Mouse (Mus musculus) lung, embryonic 15.5 days (tissue): ENCODE data around the gene Nudt15. TPM values are rescaled to one million over a fixed set of nuclear protein-coding genes. Genes with fewer than 3 reads are reported as not detected.

Experiments used
- ATAC-seq: fragments of 200-750 bp; cut with Nextera tagmentation; 2 replicates; pipeline ENCODE4 v1.8.0; 2017; ENCODE audit warnings: moderate number of reproducible peaks, borderline replicate concordance; ENCODE audit not compliant: low FRiP score, low TSS enrichment; ENCODE audit errors: extremely low read depth
- H3K27ac ChIP-seq: fragments of 300-500 bp; sonication (generic); 2 replicates; pipeline ENCODE4 v1.5.1; 2015; ENCODE audit warnings: moderate library complexity, mild to moderate bottlenecking, inconsistent platforms
- H3K27me3 ChIP-seq: fragments of 300-500 bp; sonication (generic); 2 replicates; pipeline ENCODE4 v1.6.1; 2015; ENCODE audit warnings: inconsistent platforms
- H3K36me3 ChIP-seq: fragments of 300-500 bp; sonication (generic); 2 replicates; pipeline ENCODE4 v1.6.1; 2015; ENCODE audit warnings: inconsistent platforms
- H3K4me1 ChIP-seq: fragments of 300-500 bp; sonication (generic); 2 replicates; pipeline ENCODE4 v1.6.1; 2015; ENCODE audit warnings: inconsistent platforms
- H3K4me2 ChIP-seq: fragments of 300-500 bp; sonication (generic); 2 replicates; pipeline ENCODE4 v1.6.1; 2015; ENCODE audit warnings: inconsistent platforms, mild to moderate bottlenecking, moderate library complexity
- H3K4me3 ChIP-seq: fragments of 300-500 bp; sonication (generic); 2 replicates; pipeline ENCODE4 v1.5.1; 2015; ENCODE audit warnings: mild to moderate bottlenecking, inconsistent platforms
- H3K9ac ChIP-seq: fragments of 300-500 bp; sonication (generic); 2 replicates; pipeline ENCODE4 v1.6.1; 2015; ENCODE audit warnings: inconsistent platforms
- H3K9me3 ChIP-seq: fragments of 300-500 bp; sonication (generic); 2 replicates; pipeline ENCODE4 v1.6.1; 2016; ENCODE audit warnings: inconsistent platforms
- WGBS: fragments of 180-500 bp; shearing (Covaris S2); methylation state at CpG from one replicate; pipeline ENCODE4 v1.1.7; 2015; 5-methylcytosine and 5-hydroxymethylcytosine counted together
- polyA plus RNA-seq: library from polyadenylated mRNA; unstranded; fragments of >200 nt; fragmentation: Nextera tagmentation; extraction: Ambion mirVana; gene quantifications from 2 replicates; pipeline ENCODE4 v1.2.1, GENCODE M21; 2015

The Nudt15 gene
- polyA plus RNA-seq, 1 experiment from 2014 or later = 6.0 TPM

DNA sequence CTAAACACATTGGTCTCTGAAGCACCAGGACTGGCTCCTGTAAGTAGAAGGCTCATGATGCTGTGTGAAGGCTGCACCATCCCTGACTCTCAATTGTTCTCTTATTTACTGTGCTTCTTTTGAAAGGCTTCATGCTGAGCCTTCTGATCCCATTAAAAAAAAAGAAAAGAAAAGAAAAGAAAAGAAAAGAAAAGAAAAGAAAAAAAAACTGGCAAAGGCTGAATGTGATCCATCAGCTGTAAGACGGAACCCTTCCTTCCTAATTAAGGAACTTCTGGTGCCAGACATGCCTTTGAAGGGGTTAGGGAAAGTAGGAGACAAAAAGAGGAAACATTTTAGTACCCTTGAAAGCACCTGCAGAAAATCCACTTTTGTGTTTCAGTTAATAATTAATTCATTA, 68.3 kb downstream of the Nudt15 start:
- no peak for ATAC-seq
- H3K4me3 ChIP-seq = no peak overlapping the region
- peaks cover 10% of the 10 kb centered on the region; the same call in 1 of the 2 replicates for H3K4me1 ChIP-seq
- no peaks in the 10 kb centered on the region for H3K9me3 ChIP-seq
- 65% methylated on average over 1 of the region's 1 CpGs for WGBS
- no peak overlapping the region for H3K9ac ChIP-seq
- no peaks in the 10 kb centered on the region for H3K36me3 ChIP-seq
- H3K27ac ChIP-seq = no peak overlapping the region
- H3K4me2 ChIP-seq = no peak overlapping the region
- no peaks in the 10 kb centered on the region for H3K27me3 ChIP-seq

GRCm38 (mm10) chr14:73478321-73478720, 69.7 kb downstream of the Nudt15 start:
- H3K27me3 ChIP-seq = no peaks in the 10 kb centered on the region

GRCm38 (mm10) chr14:73477077-73477476, 71.0 kb downstream of the Nudt15 start:
- no peaks in the 10 kb centered on the region for H3K27me3 ChIP-seq
- no peak for ATAC-seq
- H3K36me3 ChIP-seq = no peaks in the 10 kb centered on the region
- H3K9ac ChIP-seq = no peak overlapping the region
- WGBS = 81% methylated on average over 10 of the region's 10 CpGs
- no peak overlapping the region for H3K27ac ChIP-seq
- no peak overlapping the region for H3K4me3 ChIP-seq
- H3K4me2 ChIP-seq = no peak overlapping the region
- H3K4me1 ChIP-seq = peaks cover 22% of the 10 kb centered on the region
- H3K9me3 ChIP-seq = no peaks in the 10 kb centered on the region

More at GRCm38 (mm10) chr14:73478321-73478720, 69.7 kb downstream of the Nudt15 start:
- no peak for ATAC-seq
- no peak overlapping the region for H3K27ac ChIP-seq
- no peak overlapping the region for H3K4me2 ChIP-seq
- no peaks in the 10 kb centered on the region for H3K9me3 ChIP-seq
- H3K4me3 ChIP-seq = no peak overlapping the region
- H3K9ac ChIP-seq = no peak overlapping the region
- WGBS = 66% methylated on average over 3 of the region's 3 CpGs
- peaks cover 22% of the 10 kb centered on the region for H3K4me1 ChIP-seq
- H3K36me3 ChIP-seq = no peaks in the 10 kb centered on the region

DNA sequence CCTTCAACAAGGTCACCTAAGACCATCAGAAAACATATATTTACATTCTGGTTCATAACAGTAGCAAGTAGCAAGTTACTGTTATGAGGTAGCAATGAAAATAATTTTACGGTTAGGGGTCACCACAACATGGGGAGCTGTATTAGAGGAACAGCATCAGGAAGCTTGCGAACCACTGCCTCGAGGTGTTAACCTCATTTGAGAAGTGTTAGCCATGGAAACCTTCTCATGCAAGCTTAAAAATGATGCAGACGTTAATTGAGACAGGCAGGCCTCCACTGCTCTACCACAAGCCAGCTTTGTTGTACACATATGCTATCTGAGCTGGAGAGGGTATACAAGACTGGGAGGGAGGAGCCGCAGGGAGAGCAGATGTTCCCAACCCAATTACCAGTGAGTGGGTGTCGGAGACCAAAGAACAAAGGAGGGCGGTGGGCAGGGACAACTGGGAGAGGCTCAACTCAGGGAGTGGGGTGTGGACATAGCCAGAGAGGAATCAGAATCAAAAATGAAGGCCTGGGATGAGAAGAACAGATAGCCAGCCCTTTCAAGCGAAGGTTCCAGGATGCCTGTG, 71.6 kb downstream of the Nudt15 start:
- H3K36me3 ChIP-seq = no peaks in the 10 kb centered on the region
- 82% methylated on average over 8 of the region's 8 CpGs for WGBS
- H3K4me1 ChIP-seq = peaks cover 22% of the 10 kb centered on the region
- H3K9me3 ChIP-seq = no peaks in the 10 kb centered on the region
- H3K9ac ChIP-seq = no peak overlapping the region
- H3K27me3 ChIP-seq = no peaks in the 10 kb centered on the region
- H3K4me3 ChIP-seq = no peak overlapping the region
- H3K27ac ChIP-seq = no peak overlapping the region
- H3K4me2 ChIP-seq = no peak overlapping the region
- peak; percentile 63; the same call in 1 of the 2 replicates for ATAC-seq

DNA sequence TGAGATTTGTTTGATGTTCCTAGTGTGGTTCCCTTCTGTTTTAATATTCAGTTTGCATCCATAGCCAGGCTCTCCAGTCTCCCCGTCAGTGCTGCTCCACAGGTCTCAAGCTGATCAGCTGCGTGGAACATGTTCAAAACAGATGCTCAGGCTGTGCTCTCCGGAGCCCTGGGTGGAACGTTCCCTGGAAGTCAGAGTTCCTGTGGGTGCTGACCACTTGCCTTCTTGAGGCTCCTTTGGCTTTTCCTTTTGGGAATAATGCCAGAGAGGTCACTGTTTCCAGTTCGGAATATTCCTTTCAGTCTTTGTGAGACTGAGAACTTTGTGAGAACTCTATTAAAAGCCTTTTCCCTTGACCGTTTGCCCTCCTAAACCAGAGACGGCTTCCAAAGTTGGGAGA, 72.5 kb downstream of the Nudt15 start:
- H3K27ac ChIP-seq = no peak overlapping the region
- H3K27me3 ChIP-seq = no peaks in the 10 kb centered on the region
- no peak overlapping the region for H3K9ac ChIP-seq
- peaks cover 22% of the 10 kb centered on the region for H3K4me1 ChIP-seq
- no peak for ATAC-seq
- no peaks in the 10 kb centered on the region for H3K36me3 ChIP-seq
- H3K9me3 ChIP-seq = no peaks in the 10 kb centered on the region
- 67% methylated on average over 7 of the region's 7 CpGs for WGBS
- H3K4me3 ChIP-seq = no peak overlapping the region
- no peak overlapping the region for H3K4me2 ChIP-seq

- Histone ChIP-seq H3K27me3 (no peaks in the 10 kb centered on the region), H3K9me3 (no peaks in the 10 kb centered on the region), H3K9ac (no peak overlapping the region), H3K27ac (peak overlapping the region; percentile 53; the same call in 1 of the 2 replicates), H3K4me3 (no peak overlapping the region), H3K4me1 (peaks cover 22% of the 10 kb centered on the region), H3K4me2 (peak overlapping the region; percentile 38), H3K36me3 (no peaks in the 10 kb centered on the region)
- 10% methylated on average over 7 of the region's 7 CpGs for WGBS
- no peak for ATAC-seq
These were observed 73.4 kb downstream of the Nudt15 start for GRCm38 (mm10) chr14:73474636-73475093.

- peaks cover 22% of the 10 kb centered on the region for H3K4me1 ChIP-seq
- WGBS = 18% methylated on average over 3 of the region's 3 CpGs
- no peaks in the 10 kb centered on the region for H3K36me3 ChIP-seq
- H3K27ac ChIP-seq = peak overlapping the region; percentile 53; the same call in 1 of the 2 replicates
- H3K27me3 ChIP-seq = no peaks in the 10 kb centered on the region
- 0 out of 2 replicates have a peak, but pooled peaks have one; percentile 24 for ATAC-seq
- no peak overlapping the region for H3K9ac ChIP-seq
- H3K4me3 ChIP-seq = no peak overlapping the region
- H3K9me3 ChIP-seq = no peaks in the 10 kb centered on the region
- peak overlapping the region; percentile 38; the same call in 1 of the 2 replicates for H3K4me2 ChIP-seq
These were observed 74.2 kb downstream of the Nudt15 start for GRCm38 (mm10) chr14:73473670-73474460.

GRCm38 (mm10) chr14:73472205-73472604, 75.8 kb downstream of the Nudt15 start:
- ATAC-seq = no peak
- no peaks in the 10 kb centered on the region for H3K9me3 ChIP-seq
- WGBS = 59% methylated on average over 7 of the region's 7 CpGs

DNA sequence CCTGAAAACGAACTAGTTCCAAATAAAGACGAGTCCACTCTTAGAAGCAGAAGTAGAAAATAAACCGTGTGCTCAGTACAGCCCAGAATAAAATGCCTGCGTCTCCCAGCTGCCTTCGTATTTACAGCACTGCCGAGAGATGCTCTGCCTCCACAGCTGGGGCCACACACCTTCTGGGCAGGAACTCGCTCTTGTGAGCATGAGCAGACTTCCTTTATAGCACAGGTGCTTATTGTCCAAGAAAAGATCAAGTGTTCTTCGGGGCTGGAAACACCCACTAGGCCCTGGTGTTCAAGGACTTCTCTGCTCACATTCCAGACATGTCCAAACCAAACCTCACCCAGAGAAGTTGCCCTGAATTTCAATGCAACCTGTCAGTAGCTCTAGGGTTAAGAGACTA, 77.4 kb downstream of the Nudt15 start:
- Histone ChIP-seq H3K9ac (no peak overlapping the region), H3K9me3 (no peaks in the 10 kb centered on the region), H3K36me3 (no peaks in the 10 kb centered on the region), H3K4me1 (peaks cover 19% of the 10 kb centered on the region), H3K4me2 (no peak overlapping the region), H3K27me3 (no peaks in the 10 kb centered on the region), H3K4me3 (no peak overlapping the region), H3K27ac (peak overlapping the region; percentile 52; the same call in 1 of the 2 replicates)
- 56% methylated on average over 8 of the region's 8 CpGs for WGBS
- ATAC-seq = peak; percentile 76

More at GRCm38 (mm10) chr14:73472205-73472604, 75.8 kb downstream of the Nudt15 start:
- no peak overlapping the region for H3K9ac ChIP-seq
- peaks cover 22% of the 10 kb centered on the region for H3K4me1 ChIP-seq
- H3K4me2 ChIP-seq = no peak overlapping the region
- H3K27me3 ChIP-seq = no peaks in the 10 kb centered on the region
- no peak overlapping the region for H3K4me3 ChIP-seq
- no peak overlapping the region for H3K27ac ChIP-seq
- H3K36me3 ChIP-seq = no peaks in the 10 kb centered on the region

GRCm38 (mm10) chr14:73469506-73469905, 78.5 kb downstream of the Nudt15 start:
- Histone ChIP-seq H3K27ac (no peak overlapping the region), H3K4me1 (peaks cover 10% of the 10 kb centered on the region), H3K36me3 (no peaks in the 10 kb centered on the region), H3K9me3 (no peaks in the 10 kb centered on the region), H3K4me3 (no peak overlapping the region), H3K9ac (no peak overlapping the region), H3K4me2 (no peak overlapping the region), H3K27me3 (no peaks in the 10 kb centered on the region)
- WGBS = 73% methylated on average over 7 of the region's 7 CpGs
- ATAC-seq = no peak
